Mouse (Mus musculus) hindbrain, embryonic 10.5 days (tissue): ENCODE data around the gene Myo1d. TPM values are rescaled to one million over a fixed set of nuclear protein-coding genes. Genes with fewer than 3 reads are reported as not detected.

Experiments used
- DNase-seq: peaks from one replicate; pipeline ENCODE4 v3.0.0-alpha.2; 2017; ENCODE audit warnings: low spot score
- H3K27ac ChIP-seq: fragments of 300-500 bp; sonication (generic); 2 replicates; pipeline ENCODE4 v1.5.1; 2016; ENCODE audit warnings: mild to moderate bottlenecking, moderate library complexity
- H3K27me3 ChIP-seq: fragments of 300-500 bp; sonication (generic); 2 replicates; pipeline ENCODE4 v1.6.1; 2016; ENCODE audit warnings: mild to moderate bottlenecking; ENCODE audit not compliant: poor library complexity, insufficient read depth, severe bottlenecking
- H3K36me3 ChIP-seq: fragments of 300-500 bp; sonication (generic); 2 replicates; pipeline ENCODE4 v1.6.1; 2016; ENCODE audit warnings: mild to moderate bottlenecking, moderate library complexity
- H3K4me1 ChIP-seq: fragments of 300-500 bp; sonication (generic); replicated peaks from 2 replicates; pipeline ENCODE4 v1.6.1; 2016; ENCODE audit warnings: mild to moderate bottlenecking
- H3K4me3 ChIP-seq: fragments of 300-500 bp; sonication (generic); 2 replicates; pipeline ENCODE4 v1.5.1; 2016; ENCODE audit warnings: mild to moderate bottlenecking, moderate library complexity
- H3K9me3 ChIP-seq: fragments of 300-500 bp; sonication (generic); 2 replicates; pipeline ENCODE4 v1.6.1; 2016; ENCODE audit warnings: mild to moderate bottlenecking, moderate library complexity
- WGBS: fragments of 180-500 bp; shearing (Covaris S2); methylation state at CpG from one replicate; pipeline ENCODE4 v1.1.7; 2016; 5-methylcytosine and 5-hydroxymethylcytosine counted together
- polyA plus RNA-seq: library from polyadenylated mRNA; unstranded; fragments of >200 nt; fragmentation: Nextera tagmentation; extraction: Ambion mirVana; gene quantifications from 2 replicates; pipeline ENCODE4 v1.2.1, GENCODE M21; 2016

Myo1d gene
- polyA plus RNA-seq, 1 experiment from 2014 or later = 2.6 TPM

GRCm38 (mm10) chr11:80546233-80546632 lies 233.6 kb downstream of the Myo1d start:
- Histone ChIP-seq H3K27ac (no peak overlapping the region), H3K4me3 (no peak overlapping the region), H3K9me3 (no peaks in the 10 kb centered on the region), H3K27me3 (no peaks in the 10 kb centered on the region), H3K36me3 (no peaks in the 10 kb centered on the region), H3K4me1 (0 out of 2 replicates have a peak, but pooled peaks cover 5% of the 10 kb centered on the region)
- DNase-seq = no peak
- 73% methylated on average over 2 of the region's 2 CpGs for WGBS

- Histone ChIP-seq H3K27ac (no peak overlapping the region), H3K4me1 (0 out of 2 replicates have a peak, but pooled peaks cover 2% of the 10 kb centered on the region), H3K9me3 (no peaks in the 10 kb centered on the region), H3K36me3 (no peaks in the 10 kb centered on the region), H3K27me3 (no peaks in the 10 kb centered on the region), H3K4me3 (no peak overlapping the region)
- DNase-seq = no peak
- WGBS = 78% methylated on average over 4 of the region's 4 CpGs
These were observed 240.8 kb downstream of the Myo1d start for GRCm38 (mm10) chr11:80539056-80539455.

- DNase-seq = no peak
- Histone ChIP-seq H3K4me1 (no peaks in the 10 kb centered on the region), H3K4me3 (no peak overlapping the region), H3K27ac (no peak overlapping the region), H3K36me3 (no peaks in the 10 kb centered on the region), H3K9me3 (no peaks in the 10 kb centered on the region), H3K27me3 (no peaks in the 10 kb centered on the region)
- 70% methylated on average over 1 of the region's 1 CpGs for WGBS
These were observed 246.9 kb downstream of the Myo1d start for GRCm38 (mm10) chr11:80532966-80533365.

GRCm38 (mm10) chr11:80529149-80529548 lies 250.7 kb downstream of the Myo1d start:
- H3K27ac ChIP-seq = no peak overlapping the region
- H3K4me1 ChIP-seq = no peaks in the 10 kb centered on the region
- H3K9me3 ChIP-seq = no peaks in the 10 kb centered on the region
- no peak for DNase-seq
- H3K36me3 ChIP-seq = no peaks in the 10 kb centered on the region
- WGBS = 86% methylated on average over 8 of the region's 8 CpGs
- H3K27me3 ChIP-seq = no peaks in the 10 kb centered on the region
- no peak overlapping the region for H3K4me3 ChIP-seq

- Histone ChIP-seq H3K4me3 (no peak overlapping the region), H3K27ac (no peak overlapping the region), H3K36me3 (no peaks in the 10 kb centered on the region), H3K4me1 (0 out of 2 replicates have a peak, but pooled peaks cover 6% of the 10 kb centered on the region), H3K27me3 (no peaks in the 10 kb centered on the region), H3K9me3 (no peaks in the 10 kb centered on the region)
- no peak for DNase-seq
These were observed 252.1 kb downstream of the Myo1d start for GRCm38 (mm10) chr11:80527697-80528096.

GRCm38 (mm10) chr11:80524213-80524612 lies 255.6 kb downstream of the Myo1d start:
- H3K4me3 ChIP-seq = no peak overlapping the region
- H3K27me3 ChIP-seq = peaks cover 11% of the 10 kb centered on the region; the same call in 1 of the 2 replicates
- no peaks in the 10 kb centered on the region for H3K36me3 ChIP-seq
- H3K4me1 ChIP-seq = peaks cover 13% of the 10 kb centered on the region
- 92% methylated on average over 5 of the region's 5 CpGs for WGBS
- no peaks in the 10 kb centered on the region for H3K9me3 ChIP-seq
- DNase-seq = no peak
- H3K27ac ChIP-seq = no peak overlapping the region

- H3K27me3 ChIP-seq = peaks cover 11% of the 10 kb centered on the region; the same call in 1 of the 2 replicates
- H3K9me3 ChIP-seq = no peaks in the 10 kb centered on the region
- no peak overlapping the region for H3K27ac ChIP-seq
- H3K36me3 ChIP-seq = no peaks in the 10 kb centered on the region
- no peak for DNase-seq
- H3K4me3 ChIP-seq = no peak overlapping the region
- H3K4me1 ChIP-seq = peaks cover 21% of the 10 kb centered on the region
- WGBS = 63% methylated on average over 4 of the region's 4 CpGs
These were observed 256.4 kb downstream of the Myo1d start for GRCm38 (mm10) chr11:80523410-80523809.

- Histone ChIP-seq H3K4me1 (peaks cover 26% of the 10 kb centered on the region), H3K4me3 (no peak overlapping the region), H3K9me3 (no peaks in the 10 kb centered on the region), H3K36me3 (no peaks in the 10 kb centered on the region), H3K27me3 (peaks cover 11% of the 10 kb centered on the region; the same call in 1 of the 2 replicates), H3K27ac (no peak overlapping the region)
- WGBS = 68% methylated on average over 2 of the region's 2 CpGs
- DNase-seq = no peak
These were observed 257.0 kb downstream of the Myo1d start for GRCm38 (mm10) chr11:80522852-80523251.

- WGBS = 68% methylated on average over 2 of the region's 2 CpGs
These were observed 258.7 kb downstream of the Myo1d start for GRCm38 (mm10) chr11:80521148-80521547.

GRCm38 (mm10) chr11:80518421-80519367 lies 261.1 kb downstream of the Myo1d start:
- peaks cover 42% of the 10 kb centered on the region for H3K4me1 ChIP-seq
- peak; percentile 68 for DNase-seq
- 34% methylated on average over 9 of the region's 9 CpGs for WGBS
- peaks cover 21% of the 10 kb centered on the region for H3K27me3 ChIP-seq
- H3K9me3 ChIP-seq = no peaks in the 10 kb centered on the region
- H3K4me3 ChIP-seq = 0 out of 2 replicates have a peak overlapping the region, but pooled peaks have one; percentile 7
- peak overlapping the region; percentile 76 for H3K27ac ChIP-seq
- no peaks in the 10 kb centered on the region for H3K36me3 ChIP-seq

More at GRCm38 (mm10) chr11:80521148-80521547, 258.7 kb downstream of the Myo1d start:
- H3K4me1 ChIP-seq = peaks cover 28% of the 10 kb centered on the region
- H3K36me3 ChIP-seq = no peaks in the 10 kb centered on the region
- H3K27ac ChIP-seq = no peak overlapping the region
- no peak for DNase-seq
- H3K27me3 ChIP-seq = peaks cover 14% of the 10 kb centered on the region
- no peak overlapping the region for H3K4me3 ChIP-seq
- H3K9me3 ChIP-seq = no peaks in the 10 kb centered on the region

- Histone ChIP-seq H3K27me3 (peaks cover 16% of the 10 kb centered on the region), H3K9me3 (no peaks in the 10 kb centered on the region), H3K36me3 (no peaks in the 10 kb centered on the region), H3K4me1 (peaks cover 45% of the 10 kb centered on the region), H3K27ac (no peak overlapping the region), H3K4me3 (no peak overlapping the region)
- DNase-seq = no peak
- 82% methylated on average over 8 of the region's 8 CpGs for WGBS
These were observed 263.9 kb downstream of the Myo1d start for GRCm38 (mm10) chr11:80515895-80516294.

- WGBS = 64% methylated on average over 1 of the region's 1 CpGs
- H3K4me3 ChIP-seq = no peak overlapping the region
- H3K9me3 ChIP-seq = no peaks in the 10 kb centered on the region
- H3K36me3 ChIP-seq = no peaks in the 10 kb centered on the region
- 0 out of 2 replicates have a peak overlapping the region, but pooled peaks have one; percentile 26 for H3K27ac ChIP-seq
- peaks cover 20% of the 10 kb centered on the region for H3K27me3 ChIP-seq
- peaks cover 45% of the 10 kb centered on the region for H3K4me1 ChIP-seq
- no peak for DNase-seq
These were observed 264.5 kb downstream of the Myo1d start for GRCm38 (mm10) chr11:80515346-80515745.

GRCm38 (mm10) chr11:80513796-80514195 lies 266.0 kb downstream of the Myo1d start:
- H3K4me3 ChIP-seq = no peak overlapping the region
- H3K9me3 ChIP-seq = no peaks in the 10 kb centered on the region
- peaks cover 27% of the 10 kb centered on the region for H3K27me3 ChIP-seq
- peaks cover 40% of the 10 kb centered on the region for H3K4me1 ChIP-seq
- H3K36me3 ChIP-seq = no peaks in the 10 kb centered on the region
- 77% methylated on average over 7 of the region's 7 CpGs for WGBS
- H3K27ac ChIP-seq = no peak overlapping the region
- no peak for DNase-seq
